Mouse (Mus musculus) left cerebral cortex, adult 2 months (tissue): Measurements from ENCODE around the gene Macrod1. TPM values are rescaled to one million over a fixed set of nuclear protein-coding genes. Genes with fewer than 3 reads are reported as not detected.

Experiments
- DNase-seq, 2 experiments: peaks; one replicate each; pipeline ENCODE4 v3.0.0; 2021 to 2022; ENCODE audit warnings: low spot score in 2 of 2, mixed read lengths in 1 of 2; ENCODE audit errors: extremely low spot score in 1 of 2
- H3K27ac ChIP-seq: fragments of 200-600 bp; 2 replicates; pipeline ENCODE4 v1.8.1; 2022
- H3K4me3 ChIP-seq: fragments of 200-600 bp; 2 replicates; pipeline ENCODE4 v1.8.1; 2022
- CTCF ChIP-seq: fragments of 200-600 bp; IDR thresholded peaks from 2 replicates; pipeline ENCODE4 v1.8.1; 2022; ENCODE audit warnings: antibody characterized with exemption, mild to moderate bottlenecking, moderate library complexity
- intact Hi-C: fragments of 180-260 bp; cut with DNase I; formaldehyde crosslinking; loops from one replicate; pipeline ENCODE4 v1.15.1; 2025
- total RNA-seq, 2 experiments: library from RNA; stranded (reverse); gene quantifications; 2 replicates each; pipeline ENCODE4 v1.2.3; 2021

Macrod1 gene
- total RNA-seq, 2 experiments from 2014 or later: 13.3 to 15.7 TPM

- DNase-seq: no peak
- Histone ChIP-seq H3K27ac (no peak overlapping the region), H3K4me3 (no peak overlapping the region)
- intact Hi-C loops: loop anchor here (5.0 kb wide), 2 partner anchors 289 to 359 kb away; partner anchors contain the start of gene 2700081O15Rik
- TF ChIP-seq CTCF: no peak
These were observed 1.9 kb downstream of the Macrod1 start for GRCm38 (mm10) chr19:7058541-7058940.

- no peak for TF ChIP-seq CTCF
- no peak for DNase-seq
- no peak overlapping the region for H3K27ac ChIP-seq
- intact Hi-C loops: no loop called here
- H3K4me3 ChIP-seq: no peak overlapping the region
These were observed 5.5 kb downstream of the Macrod1 start for GRCm38 (mm10) chr19:7062110-7062509.

GRCm38 (mm10) chr19:7062916-7063315 is 6.3 kb downstream of the Macrod1 start:
- no peak for TF ChIP-seq CTCF
- no peak overlapping the region for H3K27ac ChIP-seq
- no peak overlapping the region for H3K4me3 ChIP-seq
- no peak for DNase-seq
- intact Hi-C loops: no loop called here

DNA sequence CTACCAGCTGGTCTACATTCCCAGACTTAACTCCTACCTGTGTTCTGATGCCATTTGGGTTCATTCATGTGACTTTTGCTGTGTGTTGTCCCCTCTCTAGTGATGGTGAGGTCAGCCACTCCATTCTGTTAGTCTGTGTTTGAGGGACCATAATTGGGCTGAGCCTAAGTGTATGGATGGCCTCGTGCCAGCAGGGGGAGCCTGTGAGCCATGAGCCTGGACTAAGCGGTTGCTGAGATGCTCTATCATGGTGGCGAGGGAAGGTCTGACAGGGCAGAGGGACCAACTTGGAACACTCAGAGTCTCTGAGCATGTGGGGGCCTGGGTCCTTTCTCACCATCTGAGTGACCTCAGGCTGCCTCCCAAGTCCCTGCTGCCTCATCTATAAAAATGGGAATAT is 8.0 kb downstream of the Macrod1 start:
- intact Hi-C loops: loop anchor here (1.0 kb wide), 1 partner anchor 132 kb away; no protein-coding TSS in a partner anchor
- TF ChIP-seq CTCF: peak; percentile 91

DNA sequence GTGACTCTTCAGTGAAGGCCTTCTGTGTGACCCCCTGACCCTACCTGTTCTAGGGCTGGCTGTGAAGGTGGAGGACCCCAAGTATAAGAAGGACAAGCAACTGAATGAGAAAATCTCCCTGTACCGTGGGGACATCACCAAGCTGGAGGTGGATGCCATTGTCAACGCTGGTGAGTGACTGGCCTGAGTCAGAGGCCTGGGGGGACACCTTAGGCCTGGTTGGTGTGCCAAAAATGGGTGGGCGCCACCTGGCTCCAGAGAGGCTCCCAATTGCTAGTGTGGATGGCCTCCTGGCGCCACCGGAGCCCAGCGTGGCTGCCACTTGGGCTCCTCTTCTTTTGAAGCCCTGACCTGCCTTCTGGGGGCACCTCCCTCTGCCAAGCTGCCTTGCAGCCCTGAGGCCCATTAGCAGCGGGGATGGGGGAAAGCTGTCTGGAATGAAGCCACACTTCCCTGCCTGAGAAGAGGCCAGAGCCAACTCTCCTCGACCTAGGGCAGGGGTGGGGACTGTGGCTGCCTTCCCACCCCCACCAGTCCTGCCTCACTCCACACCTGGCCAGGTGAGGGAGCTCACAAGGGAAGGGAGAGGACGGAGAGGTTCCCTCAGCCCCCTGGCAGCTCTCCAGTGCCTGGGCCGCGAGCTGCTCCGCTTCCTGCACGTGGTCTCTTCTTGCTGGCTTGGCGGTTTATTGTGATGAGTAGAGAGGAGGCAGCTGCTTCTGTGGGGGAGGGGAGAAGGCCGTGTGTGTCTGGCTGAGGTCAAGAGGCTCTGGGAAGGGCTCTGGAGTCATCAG is 9.6 kb downstream of the Macrod1 start:
- no peak for DNase-seq
- H3K27ac ChIP-seq: no peak overlapping the region
- TF ChIP-seq CTCF: no peak
- no peak overlapping the region for H3K4me3 ChIP-seq
- intact Hi-C loops: no loop called here

More for the DNA sequence above, 8.0 kb downstream of the Macrod1 start:
- Histone ChIP-seq H3K27ac (no peak overlapping the region), H3K4me3 (no peak overlapping the region)
- DNase-seq: peak; percentile 81 to 88

DNA sequence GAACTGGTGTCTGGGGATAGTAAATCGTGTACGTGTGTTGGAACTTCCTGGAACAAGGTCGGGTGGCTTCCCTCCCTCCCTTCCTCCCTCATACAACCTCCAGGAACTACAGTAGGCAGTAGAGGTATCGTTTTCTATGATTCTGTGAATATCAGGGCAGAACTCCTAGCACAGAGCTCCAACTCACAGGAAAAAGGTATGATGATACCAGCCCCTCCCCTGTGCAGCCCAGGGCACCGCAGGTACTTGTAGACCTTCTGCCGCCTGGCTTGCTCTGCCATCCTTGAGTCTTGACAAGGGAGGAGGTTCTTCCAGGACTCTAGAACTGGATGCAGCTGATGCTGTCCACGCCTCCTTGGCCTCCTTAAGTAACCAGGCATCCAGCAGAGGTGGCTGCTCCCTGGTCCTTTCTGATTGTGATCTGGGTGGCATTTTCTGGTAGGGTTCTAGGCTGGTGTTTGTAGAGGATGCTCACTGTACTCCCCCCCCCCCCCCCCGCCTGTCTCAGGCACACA is 10.3 kb downstream of the Macrod1 start:
- no peak overlapping the region for H3K27ac ChIP-seq
- no peak overlapping the region for H3K4me3 ChIP-seq
- TF ChIP-seq CTCF: no peak
- intact Hi-C loops: no loop called here
- no peak for DNase-seq

GRCm38 (mm10) chr19:7067344-7068050 is 10.9 kb downstream of the Macrod1 start:
- TF ChIP-seq CTCF: no peak
- no peak overlapping the region for H3K4me3 ChIP-seq
- no peak for DNase-seq
- H3K27ac ChIP-seq: no peak overlapping the region
- intact Hi-C loops: loop anchor here (1.0 kb wide), 2 partner anchors 93 to 128 kb away; no protein-coding TSS in a partner anchor

- peak; percentile 92 for TF ChIP-seq CTCF
- H3K27ac ChIP-seq: no peak overlapping the region
These were observed 11.5 kb downstream of the Macrod1 start for GRCm38 (mm10) chr19:7068136-7068535.

DNA sequence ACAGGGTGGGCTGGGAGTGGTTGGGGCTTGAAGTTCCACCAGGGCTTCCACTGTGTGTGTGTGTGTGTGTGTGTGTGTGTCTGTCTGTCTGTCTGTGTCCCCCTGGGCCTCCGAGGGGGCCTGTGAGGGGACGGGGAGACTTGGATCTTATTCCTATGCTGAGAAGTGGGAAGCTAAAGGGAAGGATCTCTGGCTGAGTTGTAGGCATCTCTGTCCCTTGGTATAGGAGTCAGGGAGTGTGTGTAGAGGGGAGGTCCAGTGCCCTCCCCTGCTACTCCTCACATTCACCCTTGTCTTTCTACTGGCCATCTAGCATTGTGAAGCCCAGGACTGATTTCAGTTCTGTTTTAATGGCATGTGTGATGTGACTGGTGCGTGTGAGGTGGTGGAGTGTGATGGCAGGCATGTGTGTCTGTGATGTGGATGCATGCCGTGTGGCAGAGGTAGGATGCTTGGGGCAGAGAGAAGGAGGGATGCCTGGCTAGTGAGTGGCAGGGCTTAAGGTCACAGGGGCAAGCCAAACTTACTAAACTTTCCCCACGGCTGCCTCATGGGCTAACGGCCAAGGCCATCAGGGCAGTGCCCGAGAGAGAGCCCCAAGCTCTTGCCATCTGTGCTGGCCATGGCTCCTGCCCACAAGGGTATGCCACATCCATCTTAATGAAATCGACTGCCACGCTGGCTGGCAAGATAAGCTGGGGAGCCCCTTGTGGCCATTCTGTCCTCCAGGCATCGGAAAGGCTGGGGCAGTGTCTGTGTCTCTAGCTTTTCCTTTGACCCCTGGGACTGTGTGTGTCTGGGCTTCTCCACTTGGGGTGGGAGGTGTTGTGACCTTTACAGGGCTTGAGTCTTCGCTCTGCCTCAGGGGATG is 12.3 kb downstream of the Macrod1 start:
- H3K27ac ChIP-seq: no peak overlapping the region
- H3K4me3 ChIP-seq: no peak overlapping the region
- intact Hi-C loops: loop anchor here (1.0 kb wide), 2 partner anchors 91 to 126 kb away; no protein-coding TSS in a partner anchor
- TF ChIP-seq CTCF: peak; percentile 16; the same call in 1 of the 2 replicates
- DNase-seq: no peak

More at GRCm38 (mm10) chr19:7068136-7068535, 11.5 kb downstream of the Macrod1 start:
- intact Hi-C loops: loop anchor here (1.0 kb wide), 2 partner anchors 92 to 127 kb away; no protein-coding TSS in a partner anchor
- no peak overlapping the region for H3K4me3 ChIP-seq
- DNase-seq: peak; percentile 76 to 79

- intact Hi-C loops: no loop called here
- DNase-seq: no peak
- Histone ChIP-seq H3K27ac (no peak overlapping the region), H3K4me3 (no peak overlapping the region)
- TF ChIP-seq CTCF: no peak
These were observed 13.5 kb downstream of the Macrod1 start for GRCm38 (mm10) chr19:7069781-7070763.
